Mouse (Mus musculus) liver, postnatal 0 days (tissue): Measurements from ENCODE around the gene Atp10b. TPM values are rescaled to one million over a fixed set of nuclear protein-coding genes. Genes with fewer than 3 reads are reported as not detected.

Experiments
- ATAC-seq: fragments of 200-750 bp; cut with Nextera tagmentation; 2 replicates; pipeline ENCODE4 v1.8.0; 2017; ENCODE audit warnings: mild to moderate bottlenecking, moderate library complexity
- DNase-seq: peaks from one replicate; pipeline ENCODE4 v3.0.0-alpha.2; 2016
- H3K27ac ChIP-seq: fragments of 300-500 bp; sonication (generic); 2 replicates; pipeline ENCODE4 v1.5.1; 2014; ENCODE audit warnings: antibody characterized with exemption, moderate library complexity, mild to moderate bottlenecking, low read depth
- H3K27me3 ChIP-seq: fragments of 300-500 bp; sonication (generic); 2 replicates; pipeline ENCODE4 v1.6.1; 2014; ENCODE audit warnings: low read length, control low read depth, mixed read lengths; ENCODE audit not compliant: insufficient read depth
- H3K36me3 ChIP-seq: fragments of 300-500 bp; sonication (generic); replicated peaks from 2 replicates; pipeline ENCODE4 v1.6.1; 2014; ENCODE audit warnings: mild to moderate bottlenecking, control low read depth, low read length, moderate library complexity, mixed read lengths; ENCODE audit not compliant: insufficient read depth
- H3K4me1 ChIP-seq: fragments of 300-500 bp; sonication (generic); 2 replicates; pipeline ENCODE4 v1.6.1; 2014; ENCODE audit warnings: antibody characterized with exemption, mild to moderate bottlenecking, control low read depth; ENCODE audit not compliant: insufficient read depth
- H3K4me2 ChIP-seq: fragments of 300-500 bp; sonication (generic); 2 replicates; pipeline ENCODE4 v1.6.1; 2014; ENCODE audit warnings: low read depth, mild to moderate bottlenecking, low read length, moderate library complexity, mixed read lengths
- H3K4me3 ChIP-seq: fragments of 300-500 bp; sonication (generic); 2 replicates; pipeline ENCODE4 v1.5.1; 2014; ENCODE audit warnings: low read depth, low read length
- H3K9ac ChIP-seq: fragments of 300-500 bp; sonication (generic); replicated peaks from 2 replicates; pipeline ENCODE4 v1.6.1; 2014; ENCODE audit warnings: mild to moderate bottlenecking, moderate library complexity
- H3K9me3 ChIP-seq: fragments of 300-500 bp; sonication (generic); 2 replicates; pipeline ENCODE4 v1.6.1; 2016; ENCODE audit warnings: mild to moderate bottlenecking, control low read depth, low read length, mixed read lengths
- CTCF ChIP-seq: sonication (generic); IDR thresholded peaks from 2 replicates; pipeline ENCODE4 v1.5.1; 2016; ENCODE audit warnings: antibody characterized with exemption, low read depth
- EP300 ChIP-seq: IDR thresholded peaks from 2 replicates; pipeline ENCODE4 v1.6.1; 2016; ENCODE audit warnings: antibody characterized with exemption, low read depth, mild to moderate bottlenecking
- WGBS: fragments of 180-500 bp; shearing (Covaris S2); extraction: QIAGEN DNeasy Blood & Tissue Kit; methylation state at CpG from one replicate; pipeline ENCODE4 v1.1.7; 2014; ENCODE audit not compliant: insufficient replicate concordance; 5-methylcytosine and 5-hydroxymethylcytosine counted together
- polyA plus RNA-seq: library from polyadenylated mRNA; unstranded; fragments of >200 nt; fragmentation: Nextera tagmentation; extraction: Ambion mirVana; gene quantifications from 2 replicates; pipeline ENCODE4 v1.2.1, GENCODE M21; 2015

The Atp10b gene
- polyA plus RNA-seq, 1 experiment from 2014 or later: not detected

GRCm38 (mm10) chr11:43147380-43147779 is 2.3 kb upstream of the Atp10b start:
- WGBS: 52% methylated on average over 2 of the region's 2 CpGs
- no peak for DNase-seq

DNA sequence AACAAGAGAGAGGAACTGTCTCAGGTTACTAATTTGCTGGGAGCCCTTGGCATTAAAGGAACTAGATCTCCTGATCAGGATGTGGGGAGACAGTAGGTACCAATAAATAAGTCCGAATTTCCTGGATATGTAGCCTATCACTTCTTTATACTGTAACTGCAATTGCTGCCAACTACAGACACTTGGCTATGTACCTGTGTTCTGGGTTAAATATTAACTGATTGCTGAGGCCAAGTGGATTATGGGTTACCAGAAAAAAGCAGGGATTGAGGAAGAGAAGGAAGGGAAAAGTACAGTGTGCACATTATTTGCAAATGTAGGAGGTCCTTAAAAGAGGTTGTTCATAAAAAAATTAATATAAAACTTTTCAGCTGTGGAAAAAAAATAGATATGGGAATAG is 1.3 kb upstream of the Atp10b start:
- ATAC-seq (no peak), DNase-seq (no peak)
- Histone ChIP-seq H3K9ac (no peak overlapping the region), H3K4me3 (no peak overlapping the region), H3K9me3 (no peaks in the 10 kb centered on the region), H3K27ac (no peak overlapping the region), H3K4me1 (no peaks in the 10 kb centered on the region), H3K4me2 (no peak overlapping the region), H3K36me3 (no peaks in the 10 kb centered on the region), H3K27me3 (no peaks in the 10 kb centered on the region)
- no peak for TF ChIP-seq EP300
- TF ChIP-seq CTCF: no peak
- 67% methylated on average over 1 of the region's 1 CpGs for WGBS

More at GRCm38 (mm10) chr11:43147380-43147779, 2.3 kb upstream of the Atp10b start:
- H3K9me3 ChIP-seq: no peaks in the 10 kb centered on the region
- no peak for ATAC-seq
- no peak overlapping the region for H3K4me3 ChIP-seq
- no peak overlapping the region for H3K4me2 ChIP-seq
- no peaks in the 10 kb centered on the region for H3K4me1 ChIP-seq
- H3K27me3 ChIP-seq: no peaks in the 10 kb centered on the region
- TF ChIP-seq CTCF (no peak), EP300 (no peak)
- H3K36me3 ChIP-seq: no peaks in the 10 kb centered on the region
- H3K9ac ChIP-seq: no peak overlapping the region
- no peak overlapping the region for H3K27ac ChIP-seq

DNA sequence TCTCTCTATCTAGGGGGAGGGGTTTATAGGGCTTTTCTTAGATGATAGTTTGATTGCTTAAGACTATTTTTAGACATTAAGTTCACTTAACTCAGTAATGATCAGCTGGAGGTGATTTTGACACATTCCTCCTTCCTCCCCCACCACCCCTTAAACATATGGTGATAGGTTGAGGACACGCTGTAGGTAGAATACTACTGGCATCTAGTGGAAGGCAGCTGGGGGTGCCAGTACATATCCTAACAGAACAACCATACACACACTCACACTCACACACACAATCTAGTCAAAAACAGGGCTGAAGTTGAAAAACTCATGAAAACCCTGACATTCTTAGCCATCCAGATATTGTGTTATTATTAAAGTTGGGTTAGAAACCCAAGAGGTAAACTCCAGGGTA is 5.3 kb downstream of the Atp10b start:
- ATAC-seq (no peak), DNase-seq (no peak)
- TF ChIP-seq EP300: no peak
- no peak for TF ChIP-seq CTCF
- Histone ChIP-seq H3K27ac (no peak overlapping the region), H3K27me3 (no peaks in the 10 kb centered on the region), H3K36me3 (no peaks in the 10 kb centered on the region), H3K9ac (no peak overlapping the region), H3K4me1 (peaks cover 3% of the 10 kb centered on the region; the same call in 1 of the 2 replicates), H3K4me2 (no peak overlapping the region), H3K9me3 (no peaks in the 10 kb centered on the region), H3K4me3 (no peak overlapping the region)
- 80% methylated on average over 1 of the region's 1 CpGs for WGBS

DNA sequence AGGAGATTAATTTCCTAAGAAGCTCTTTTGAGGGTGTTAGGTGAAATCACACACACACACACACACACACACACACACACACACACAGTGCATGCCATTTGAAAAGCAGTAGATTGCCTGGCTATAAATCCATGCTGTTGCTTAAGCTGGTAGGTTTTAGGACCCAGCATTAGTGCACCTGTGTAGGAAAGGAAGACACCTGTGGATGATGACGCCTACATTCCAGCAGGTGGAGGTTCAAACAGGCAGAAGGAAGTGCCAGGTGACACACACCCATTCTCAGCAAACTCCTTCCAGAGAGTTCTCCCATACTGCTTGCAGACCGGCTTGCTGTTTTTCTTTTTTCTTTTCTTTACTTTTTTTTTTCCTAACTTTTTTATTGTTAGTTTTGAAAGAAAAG is 5.7 kb downstream of the Atp10b start:
- WGBS: 75% methylated on average over 2 of the region's 2 CpGs

GRCm38 (mm10) chr11:43158814-43159213 is 9.1 kb downstream of the Atp10b start:
- Histone ChIP-seq H3K9me3 (no peaks in the 10 kb centered on the region), H3K27ac (no peak overlapping the region), H3K27me3 (no peaks in the 10 kb centered on the region), H3K4me1 (peaks cover 4% of the 10 kb centered on the region; the same call in 1 of the 2 replicates), H3K4me3 (no peak overlapping the region), H3K9ac (no peak overlapping the region), H3K36me3 (no peaks in the 10 kb centered on the region), H3K4me2 (no peak overlapping the region)
- 59% methylated on average over 1 of the region's 1 CpGs for WGBS
- no peak for ATAC-seq
- DNase-seq: no peak
- TF ChIP-seq CTCF (no peak), EP300 (no peak)

More for the DNA sequence above, 5.7 kb downstream of the Atp10b start:
- no peak overlapping the region for H3K4me2 ChIP-seq
- no peaks in the 10 kb centered on the region for H3K27me3 ChIP-seq
- no peak overlapping the region for H3K27ac ChIP-seq
- H3K4me3 ChIP-seq: no peak overlapping the region
- no peak for TF ChIP-seq CTCF
- TF ChIP-seq EP300: no peak
- no peak overlapping the region for H3K9ac ChIP-seq
- peaks cover 4% of the 10 kb centered on the region; the same call in 1 of the 2 replicates for H3K4me1 ChIP-seq
- H3K36me3 ChIP-seq: no peaks in the 10 kb centered on the region
- no peaks in the 10 kb centered on the region for H3K9me3 ChIP-seq
- DNase-seq (no peak), ATAC-seq (no peak)

GRCm38 (mm10) chr11:43160188-43160942 is 10.7 kb downstream of the Atp10b start:
- Histone ChIP-seq H3K9ac (no peak overlapping the region), H3K4me3 (no peak overlapping the region), H3K27ac (no peak overlapping the region), H3K9me3 (no peaks in the 10 kb centered on the region), H3K27me3 (no peaks in the 10 kb centered on the region), H3K36me3 (no peaks in the 10 kb centered on the region), H3K4me2 (no peak overlapping the region), H3K4me1 (peaks cover 4% of the 10 kb centered on the region; the same call in 1 of the 2 replicates)
- no peak for TF ChIP-seq EP300
- no peak for TF ChIP-seq CTCF
- no peak for DNase-seq
- WGBS: 63% methylated on average over 9 of the region's 9 CpGs
- ATAC-seq: no peak
